Mouse (Mus musculus) midbrain, embryonic 16.5 days (tissue): ENCODE measurements around the gene Krtap9-1. TPM values are rescaled to one million over a fixed set of nuclear protein-coding genes. Genes with fewer than 3 reads are reported as not detected.
"Not testable (repeated sequence)": the region's sequence is repeated elsewhere in the genome, so short reads cannot be mapped to it uniquely, and the experiment has no call there.

ENCODE experiments used
- ATAC-seq: fragments of 200-750 bp; cut with Nextera tagmentation; 2 replicates; pipeline ENCODE4 v1.8.0; 2017; ENCODE audit warnings: moderate TSS enrichment
- H3K27ac ChIP-seq: fragments of 300-500 bp; sonication (generic); 2 replicates; pipeline ENCODE4 v1.5.1; 2014; ENCODE audit warnings: mild to moderate bottlenecking, low read length, mixed read lengths
- H3K27me3 ChIP-seq: fragments of 300-500 bp; sonication (generic); 2 replicates; pipeline ENCODE4 v1.6.1; 2014; ENCODE audit warnings: low read depth, low read length, mixed read lengths; ENCODE audit not compliant: control insufficient read depth, insufficient read depth
- H3K36me3 ChIP-seq: fragments of 300-500 bp; sonication (generic); 2 replicates; pipeline ENCODE4 v1.6.1; 2014; ENCODE audit warnings: mild to moderate bottlenecking, low read length, moderate library complexity, mixed read lengths; ENCODE audit not compliant: control insufficient read depth, insufficient read depth
- H3K4me1 ChIP-seq: fragments of 300-500 bp; sonication (generic); 2 replicates; pipeline ENCODE4 v1.6.1; 2014; ENCODE audit warnings: mild to moderate bottlenecking, low read length, mixed read lengths; ENCODE audit not compliant: control insufficient read depth, insufficient read depth
- H3K4me2 ChIP-seq: fragments of 300-500 bp; sonication (generic); 2 replicates; pipeline ENCODE4 v1.6.1; 2014; ENCODE audit warnings: mild to moderate bottlenecking, low read length, mixed read lengths
- H3K4me3 ChIP-seq: fragments of 300-500 bp; sonication (generic); 2 replicates; pipeline ENCODE4 v1.5.1; 2014; ENCODE audit warnings: low read depth, mild to moderate bottlenecking, low read length, moderate library complexity, mixed read lengths
- H3K9ac ChIP-seq: fragments of 300-500 bp; sonication (generic); 2 replicates; pipeline ENCODE4 v1.6.1; 2014; ENCODE audit warnings: low read depth, low read length, mixed read lengths
- H3K9me3 ChIP-seq: fragments of 300-500 bp; sonication (generic); replicated peaks from 2 replicates; pipeline ENCODE4 v1.6.1; 2014; ENCODE audit warnings: mild to moderate bottlenecking, low read length, mixed read lengths; ENCODE audit not compliant: control insufficient read depth, poor library complexity, severe bottlenecking
- WGBS: fragments of 180-500 bp; shearing (Covaris S2); extraction: QIAGEN DNeasy Blood & Tissue Kit; methylation state at CpG from one replicate; pipeline ENCODE4 v1.1.7; 2014; 5-methylcytosine and 5-hydroxymethylcytosine counted together
- polyA plus RNA-seq: library from polyadenylated mRNA; unstranded; fragments of >200 nt; fragmentation: Nextera tagmentation; extraction: Ambion mirVana; gene quantifications from 2 replicates; pipeline ENCODE4 v1.2.1, GENCODE M21; 2015

Krtap9-1 gene
- polyA plus RNA-seq, result not detected in 2 replicates

DNA sequence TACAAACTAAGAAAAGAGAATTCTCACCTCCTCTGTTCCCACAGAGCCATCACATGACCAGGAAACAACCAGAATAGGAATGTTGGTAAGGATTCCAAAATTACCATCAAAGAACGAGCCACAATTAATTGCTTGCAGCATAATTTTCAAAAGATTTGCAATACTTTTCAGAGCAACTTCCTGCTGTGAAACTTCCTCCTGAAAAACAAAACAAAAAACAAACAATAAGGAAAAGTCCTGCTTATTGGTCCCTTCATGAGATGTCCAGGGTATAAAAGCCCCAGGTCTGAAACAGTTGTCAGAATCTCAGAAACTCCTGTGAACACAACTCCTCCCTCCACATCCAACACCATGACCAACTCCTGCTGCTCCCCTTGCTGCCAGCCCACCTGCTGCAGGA, at the start of gene Krtap9-1:
Krtap9-1 (plus strand) TSS at position 301 of the 400 bp plus-strand sequence.
- H3K4me3 ChIP-seq, H3K9me3 ChIP-seq, H3K36me3 ChIP-seq, H3K4me2 ChIP-seq, H3K9ac ChIP-seq, H3K27ac ChIP-seq, ATAC-seq, H3K27me3 ChIP-seq, H3K4me1 ChIP-seq: not testable (repeated sequence)
- WGBS, result 92% methylated on average over 1 of the region's 1 CpGs

DNA sequence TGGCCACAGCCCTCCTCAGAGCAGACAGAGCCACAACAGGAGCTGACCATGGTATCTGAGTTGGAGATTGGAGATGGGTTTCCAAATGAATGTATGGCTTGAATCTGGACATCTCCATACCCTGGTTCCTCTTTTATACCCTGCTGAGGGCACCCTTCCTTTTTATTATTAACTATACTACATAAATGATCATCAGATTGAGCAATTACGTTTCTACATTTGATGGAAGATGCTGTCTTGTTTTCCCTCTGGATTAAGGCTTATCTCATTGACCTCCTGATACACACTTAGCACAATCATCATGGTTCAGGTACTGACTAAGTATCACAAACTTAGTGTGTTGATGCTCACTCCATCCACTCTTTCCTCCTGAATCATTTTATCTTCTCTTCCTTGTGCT, 35.2 kb upstream of the Krtap9-1 start, which contains the start of gene 2300003K06Rik:
2300003K06Rik (minus strand) TSS at position 101 of the 400 bp plus-strand sequence.
- WGBS, result 79% methylated on average over 1 of the region's 1 CpGs
- H3K9ac ChIP-seq, result no peak within 1 kb of the TSS
- no peaks in the 10 kb centered on the region for H3K4me1 ChIP-seq
- no peak within 1 kb of the TSS for H3K4me2 ChIP-seq
- H3K4me3 ChIP-seq, result no peak within 1 kb of the TSS
- no peak within 1 kb of the TSS for H3K27ac ChIP-seq
- H3K36me3 ChIP-seq, result no peaks in the 10 kb centered on the region
- ATAC-seq, result no peak
- H3K9me3 ChIP-seq, result no peaks in the 10 kb centered on the region
- H3K27me3 ChIP-seq, result no peaks in the 10 kb centered on the region

DNA sequence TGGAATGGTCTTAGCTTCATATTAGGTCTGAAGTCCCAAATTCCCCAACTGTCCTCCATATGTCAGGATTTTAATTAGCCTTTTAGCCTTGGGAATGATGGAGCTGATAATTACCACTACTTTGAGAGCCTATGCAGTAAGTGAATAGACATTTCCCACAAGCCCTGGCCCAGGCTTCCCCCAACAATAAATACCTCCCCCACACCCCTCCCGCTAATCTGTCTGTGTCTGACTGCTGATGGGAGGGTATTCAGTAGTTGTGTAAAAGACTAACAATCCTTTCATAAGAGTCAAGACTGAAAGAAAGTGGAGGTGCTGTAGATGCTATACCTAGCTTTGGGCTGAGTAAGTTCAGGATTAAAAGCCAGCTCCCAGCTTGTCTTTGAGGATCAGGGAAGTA, 31.0 kb upstream of the Krtap9-1 start:
- Histone ChIP-seq H3K27me3 (no peaks in the 10 kb centered on the region), H3K4me1 (no peaks in the 10 kb centered on the region), H3K9me3 (no peaks in the 10 kb centered on the region), H3K4me2 (no peak overlapping the region), H3K36me3 (no peaks in the 10 kb centered on the region), H3K27ac (no peak overlapping the region), H3K4me3 (no peak overlapping the region), H3K9ac (no peak overlapping the region)
- WGBS, result 75% methylated on average over 1 of the region's 1 CpGs
- ATAC-seq, result no peak

DNA sequence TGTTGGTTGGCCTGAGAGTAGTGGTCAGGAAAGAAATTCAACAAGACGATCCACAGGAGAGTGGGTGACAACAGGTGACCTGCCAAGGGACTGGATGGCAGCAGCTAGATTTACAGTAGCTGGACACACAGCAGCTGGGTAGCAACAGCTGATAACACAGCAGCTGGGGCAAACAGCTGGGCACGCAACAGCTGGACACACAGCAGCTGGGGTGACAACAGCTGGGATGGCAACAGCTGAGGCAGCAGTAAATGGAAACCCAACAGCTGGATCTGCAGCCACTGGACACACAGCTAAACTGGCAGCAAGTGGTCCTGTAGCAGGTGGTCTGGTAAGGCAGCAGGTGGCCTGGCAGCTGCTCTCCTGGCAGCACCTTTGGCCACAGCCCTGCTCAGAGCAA, 26.4 kb upstream of the Krtap9-1 start:
- 89% methylated on average over 2 of the region's 2 CpGs for WGBS
- H3K9ac ChIP-seq, result no peak overlapping the region
- H3K4me1 ChIP-seq, result no peaks in the 10 kb centered on the region
- H3K9me3 ChIP-seq, result no peaks in the 10 kb centered on the region
- no peak overlapping the region for H3K4me3 ChIP-seq
- no peaks in the 10 kb centered on the region for H3K27me3 ChIP-seq
- no peak overlapping the region for H3K4me2 ChIP-seq
- H3K36me3 ChIP-seq, result no peaks in the 10 kb centered on the region
- ATAC-seq, result no peak
- no peak overlapping the region for H3K27ac ChIP-seq

DNA sequence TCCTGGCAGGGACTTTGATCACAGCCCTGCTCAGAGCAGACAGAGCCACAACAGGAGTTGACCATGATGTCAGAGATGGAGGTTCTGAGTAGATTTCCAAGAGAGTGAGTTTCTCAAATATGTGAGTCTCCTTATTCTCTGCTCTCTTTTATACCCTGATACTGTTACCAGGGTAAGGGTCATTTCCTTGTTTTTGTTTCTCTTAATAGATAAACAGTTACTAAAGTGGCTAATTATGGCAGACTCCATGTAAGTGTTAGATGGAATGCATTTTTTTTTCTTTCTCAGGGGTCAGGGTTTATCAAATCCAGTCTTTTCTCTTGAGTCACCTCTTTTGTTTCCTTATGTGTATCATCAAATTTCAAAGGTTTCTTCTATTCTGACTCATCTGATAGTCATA, 21.7 kb upstream of the Krtap9-1 start, which contains the start of gene Krtap4-16:
Krtap4-16 (minus strand) TSS at position 101 of the 400 bp plus-strand sequence.
- no peak for ATAC-seq

GRCm38 (mm10) chr11:99854121-99854520, 19.1 kb upstream of the Krtap9-1 start:
- WGBS, result 62% methylated on average over 3 of the region's 3 CpGs
- ATAC-seq, result 0 out of 2 replicates have a peak, but pooled peaks have one; percentile 42
- H3K27ac ChIP-seq, result no peak overlapping the region

More for the DNA sequence above, 21.7 kb upstream of the Krtap9-1 start, which contains the start of gene Krtap4-16:
- Histone ChIP-seq H3K36me3 (no peaks in the 10 kb centered on the region), H3K27ac (no peak within 1 kb of the TSS), H3K4me3 (no peak within 1 kb of the TSS), H3K9me3 (no peaks in the 10 kb centered on the region), H3K4me1 (peaks cover 3% of the 10 kb centered on the region; the same call in 1 of the 2 replicates), H3K4me2 (no peak within 1 kb of the TSS), H3K9ac (no peak within 1 kb of the TSS), H3K27me3 (no peaks in the 10 kb centered on the region)

GRCm38 (mm10) chr11:99857617-99858016, 15.6 kb upstream of the Krtap9-1 start, which contains the start of gene Gm11568:
Gene Gm11568, plus strand, starts transcription at chr11:99857917.
- 91% methylated on average over 2 of the region's 2 CpGs for WGBS
- no peaks in the 10 kb centered on the region for H3K27me3 ChIP-seq

More at GRCm38 (mm10) chr11:99854121-99854520, 19.1 kb upstream of the Krtap9-1 start:
- Histone ChIP-seq H3K9me3 (no peaks in the 10 kb centered on the region), H3K9ac (no peak overlapping the region), H3K4me3 (no peak overlapping the region), H3K4me2 (no peak overlapping the region), H3K36me3 (no peaks in the 10 kb centered on the region), H3K27me3 (no peaks in the 10 kb centered on the region), H3K4me1 (peaks cover 3% of the 10 kb centered on the region; the same call in 1 of the 2 replicates)

GRCm38 (mm10) chr11:99858761-99859160, 14.4 kb upstream of the Krtap9-1 start:
- Histone ChIP-seq H3K4me3 (no peak overlapping the region), H3K36me3 (no peaks in the 10 kb centered on the region), H3K4me2 (no peak overlapping the region), H3K4me1 (peaks cover 3% of the 10 kb centered on the region; the same call in 1 of the 2 replicates), H3K27me3 (no peaks in the 10 kb centered on the region), H3K9ac (no peak overlapping the region), H3K27ac (no peak overlapping the region), H3K9me3 (no peaks in the 10 kb centered on the region)
- 71% methylated on average over 2 of the region's 2 CpGs for WGBS
- no peak for ATAC-seq

More at GRCm38 (mm10) chr11:99857617-99858016, 15.6 kb upstream of the Krtap9-1 start, which contains the start of gene Gm11568:
- Histone ChIP-seq H3K4me1 (peaks cover 3% of the 10 kb centered on the region; the same call in 1 of the 2 replicates), H3K36me3 (no peaks in the 10 kb centered on the region), H3K4me3 (no peak within 1 kb of the TSS), H3K4me2 (no peak within 1 kb of the TSS), H3K9ac (no peak within 1 kb of the TSS), H3K27ac (no peak within 1 kb of the TSS), H3K9me3 (no peaks in the 10 kb centered on the region)
- no peak for ATAC-seq

- H3K4me2 ChIP-seq, H3K9me3 ChIP-seq, H3K4me1 ChIP-seq, H3K27me3 ChIP-seq, H3K27ac ChIP-seq, ATAC-seq, H3K36me3 ChIP-seq, H3K4me3 ChIP-seq, H3K9ac ChIP-seq: not testable (repeated sequence)
- 70% methylated on average over 1 of the region's 1 CpGs for WGBS
Measured at GRCm38 (mm10) chr11:99864176-99864575, 9.0 kb upstream of the Krtap9-1 start, which contains the start of gene Gm11559. Gene Gm11559, plus strand, starts transcription at chr11:99864476.
